ENCODE assay signal across 29 mouse cellular contexts in genomic region chr4:117100036-117100435, GRCm38 (mm10). TPM values are rescaled to one million over a fixed set of nuclear protein-coding genes. Genes with fewer than 3 reads are reported as not detected.
DNase-seq lines count a peak whose midpoint lies in the region; ATAC-seq and TF ChIP-seq lines count a peak whose summit lies in the region.
"Had no signal": no experiment of that assay in that cellular context is flagged by ENCODE, and none has a peak within 500 bp of the region (broad histone marks: within the 10 kb centered on the region; RNA-seq: fewer than 3 reads in every experiment).

No protein-coding gene starts in this region.

- WGBS in kidney, embryonic 14.5 days = 81% methylated on average over 4 of the region's 4 CpGs

- H3K27ac ChIP-seq in ES-Bruce4 (ENCODE audit: insufficient read depth, low read length) = 0 out of 2 replicates have a peak overlapping the region, but pooled peaks have one; percentile 6
- no peak overlapping the region for H3K27ac ChIP-seq in kidney, embryonic 14.5 days (ENCODE audit: low read depth, low read length)
- H3K27ac ChIP-seq: forebrain, embryonic 10.5 days; forebrain, embryonic 13.5 days; heart, embryonic 15.5 days; hindbrain, embryonic 14.5 days; hindbrain, postnatal 0 days had no signal

- TF ChIP-seq CTCF in E14TG2a.4 (conservative IDR thresholded peaks at IDR 0.05; ENCODE audit: low read length) (no peak), ES-Bruce4 (IDR thresholded peaks at IDR 0.05; ENCODE audit: low read depth, low read length) (no peak)

- no peak for TF ChIP-seq POLR2A in ES-Bruce4 (IDR thresholded peaks at IDR 0.05; ENCODE audit: insufficient read depth, low read length)

- H3K4me1 ChIP-seq in E14TG2a.4 (replicated peaks; ENCODE audit: low read depth, low read length) = peaks cover 92% of the 10 kb centered on the region
- peaks cover 2% of the 10 kb centered on the region for H3K4me1 ChIP-seq in ES-Bruce4 (ENCODE audit: control insufficient read depth, insufficient read depth, low read length)
- H3K4me1 ChIP-seq in kidney, embryonic 14.5 days (ENCODE audit: control insufficient read depth, insufficient read depth, low read length) = peaks cover 34% of the 10 kb centered on the region

- H3K9me3 ChIP-seq in E14TG2a.4 (ENCODE audit: low read length) = no peaks in the 10 kb centered on the region
- no peaks in the 10 kb centered on the region for H3K9me3 ChIP-seq in ES-Bruce4 (replicated peaks; ENCODE audit: control insufficient read depth, insufficient read depth, low read length, poor library complexity, severe bottlenecking)
- no peaks in the 10 kb centered on the region for H3K9me3 ChIP-seq in kidney, embryonic 14.5 days (ENCODE audit: control insufficient read depth, low read length)
- H3K9me3 ChIP-seq: forebrain, embryonic 10.5 days; forebrain, embryonic 13.5 days; G1E; heart, embryonic 12.5 days; heart, embryonic 15.5 days had no signal

- H3K4me3 ChIP-seq in E14TG2a.4 (replicated peaks; ENCODE audit: low read length) (peak overlapping the region; percentile 92), ES-Bruce4 (ENCODE audit: low read depth, low read length) (no peak overlapping the region)
- no peak overlapping the region for H3K4me3 ChIP-seq in kidney, embryonic 14.5 days (ENCODE audit: low read length)
- H3K4me3 ChIP-seq: forebrain, embryonic 10.5 days; forebrain, embryonic 13.5 days; heart, embryonic 12.5 days; heart, embryonic 15.5 days had no signal

- 0 out of 2 replicates have a peak, but pooled peaks have one; percentile 14 for ATAC-seq in monocyte, adult 5-6 weeks (replicated peaks; ENCODE audit: insufficient number of reproducible peaks, low FRiP score, low TSS enrichment, poor library complexity, severe bottlenecking)
- no peak for ATAC-seq in kidney, embryonic 14.5 days (ENCODE audit: low FRiP score, low TSS enrichment)
- ATAC-seq: CD4-positive, CD25-positive, alpha-beta regulatory T cell, adult 4 months; forebrain, embryonic 13.5 days; forebrain, embryonic 16.5 days; hindbrain, postnatal 0 days; inflammation-experienced regulatory T-cells, adult 6 months; Patski had no signal

- peak; percentile 38 for DNase-seq in thymus, postnatal 14 days
- DNase-seq in thymus, adult 18-20 months = no peak
- DNase-seq: adrenal gland, adult 2 months; adrenal gland, postnatal 14 days; cerebellum, adult 18-20 months; cerebellum, adult 9-10 months; cerebellum, postnatal 14 days; gastrocnemius, postnatal 10 days; gastrocnemius, postnatal 36 days; heart, adult 18-20 months; heart, postnatal 14 days; heart, postnatal 4 days had no signal

- H3K27me3 ChIP-seq in E14TG2a.4 (ENCODE audit: insufficient read depth, low read length) (no peaks in the 10 kb centered on the region), ES-Bruce4 (ENCODE audit: control insufficient read depth, insufficient read depth, low read length, poor library complexity, severe bottlenecking) (no peaks in the 10 kb centered on the region)
- no peaks in the 10 kb centered on the region for H3K27me3 ChIP-seq in kidney, embryonic 14.5 days (ENCODE audit: control insufficient read depth, insufficient read depth, low read length)
- H3K27me3 ChIP-seq: Patski had no signal

- H3K4me2 ChIP-seq in kidney, embryonic 14.5 days (replicated peaks; ENCODE audit: low read depth, low read length) = no peak overlapping the region
- H3K4me2 ChIP-seq: forebrain, embryonic 13.5 days; heart, embryonic 12.5 days; heart, embryonic 15.5 days; hindbrain, embryonic 14.5 days had no signal

- peaks cover 74% of the 10 kb centered on the region for H3K36me3 ChIP-seq in E14TG2a.4 (ENCODE audit: insufficient read depth, low read length)
- no peaks in the 10 kb centered on the region for H3K36me3 ChIP-seq in ES-Bruce4 (ENCODE audit: control insufficient read depth, insufficient read depth, low read length, poor library complexity, severe bottlenecking)
- H3K36me3 ChIP-seq in kidney, embryonic 14.5 days (ENCODE audit: control insufficient read depth, insufficient read depth, low read length) = peaks cover 10% of the 10 kb centered on the region
- H3K36me3 ChIP-seq: G1E; heart, embryonic 12.5 days; heart, embryonic 15.5 days had no signal

- no peak overlapping the region for H3K9ac ChIP-seq in ES-Bruce4 (ENCODE audit: low read depth, poor library complexity, severe bottlenecking)
- H3K9ac ChIP-seq in kidney, embryonic 14.5 days (ENCODE audit: low read depth, low read length) = no peak overlapping the region
- H3K9ac ChIP-seq: forebrain, embryonic 13.5 days; heart, embryonic 12.5 days; heart, embryonic 15.5 days; hindbrain, embryonic 14.5 days had no signal

- no peak for TF ChIP-seq EP300 in ES-Bruce4 (IDR thresholded peaks at IDR 0.05; ENCODE audit: insufficient read depth, low read depth, low read length)

RNA-seq across cellular contexts. Expression of gene Ptch2, which starts 4.2 kb away (rescaled TPM):
- 4.5 and 5.7 TPM in 2 replicates for polyA plus RNA-seq in ES-Bruce4 (2011; ENCODE audit: insufficient read depth, insufficient read length, low read depth, missing spikeins)
- not detected in 3 replicates for total RNA-seq in monocyte, adult 5-6 weeks (2017)
- 6.0 and 7.6 TPM in 2 replicates for polyA plus RNA-seq in kidney, embryonic 14.5 days (2014; fragmentation: Nextera tagmentation; extraction: Ambion mirVana)
- polyA plus RNA-seq: G1E had no signal

RNA-seq across cellular contexts. Expression of gene Btbd19, which starts 25.5 kb away (rescaled TPM):
- polyA plus RNA-seq in ES-Bruce4 (2011; ENCODE audit: insufficient read depth, insufficient read length, low read depth, missing spikeins) = 60.9 and 65.8 TPM in 2 replicates
- 15.5 to 17.5 TPM (median 16.9 TPM) in 3 replicates for total RNA-seq in monocyte, adult 5-6 weeks (2017)
- polyA plus RNA-seq in kidney, embryonic 14.5 days (2014; fragmentation: Nextera tagmentation; extraction: Ambion mirVana) = 6.2 TPM in 2 replicates

RNA-seq across cellular contexts. Expression of gene Tctex1d4, which starts 26.6 kb away (rescaled TPM):
- polyA plus RNA-seq in ES-Bruce4 (2011; ENCODE audit: insufficient read depth, insufficient read length, low read depth, missing spikeins) = not detected in 2 replicates
- total RNA-seq in monocyte, adult 5-6 weeks (2017) = 3.4 TPM in 1 of 3 replicates, not detected in the others
- polyA plus RNA-seq in kidney, embryonic 14.5 days (2014; fragmentation: Nextera tagmentation; extraction: Ambion mirVana) = not detected in 2 replicates
- total RNA-seq: adrenal gland, adult 2 months; adrenal gland, postnatal 14 days; gastrocnemius, adult 18-20 months; gastrocnemius, postnatal 10 days; gastrocnemius, postnatal 36 days; heart, postnatal 14 days; heart, postnatal 4 days had no signal
- polyA plus RNA-seq: adrenal gland, adult 2 months; embryonic facial prominence, embryonic 11.5 days; forebrain, embryonic 10.5 days; forebrain, embryonic 13.5 days; heart, embryonic 12.5 days; heart, embryonic 15.5 days had no signal

RNA-seq across cellular contexts. Expression of gene Plk3, which starts 33.7 kb away (rescaled TPM):
- 12.1 and 12.5 TPM in 2 replicates for polyA plus RNA-seq in ES-Bruce4 (2011; ENCODE audit: insufficient read depth, insufficient read length, low read depth, missing spikeins)
- 25.5 to 56.5 TPM (median 52.2 TPM) in 3 replicates for total RNA-seq in monocyte, adult 5-6 weeks (2017)
- polyA plus RNA-seq in kidney, embryonic 14.5 days (2014; fragmentation: Nextera tagmentation; extraction: Ambion mirVana) = 2.4 and 2.9 TPM in 2 replicates

RNA-seq across cellular contexts. Expression of gene Rps8, which starts 56.0 kb away (rescaled TPM):
- polyA plus RNA-seq in ES-Bruce4 (2011; ENCODE audit: insufficient read depth, insufficient read length, low read depth, missing spikeins) = 2,253 and 2,515 TPM in 2 replicates
- 970 to 1,241 TPM (median 1,065 TPM) in 3 replicates for total RNA-seq in monocyte, adult 5-6 weeks (2017)
- 1,419 and 1,934 TPM in 2 replicates for polyA plus RNA-seq in kidney, embryonic 14.5 days (2014; fragmentation: Nextera tagmentation; extraction: Ambion mirVana)
